Mouse (Mus musculus) ovary, postnatal 10 days (tissue): Measurements from ENCODE around the gene Kcnk7.

Source experiments
- DNase-seq: peaks from one replicate; pipeline ENCODE4 v3.0.0; 2022; ENCODE audit warnings: low spot score

The Kcnk7 gene

GRCm38 (mm10) chr19:5725767-5726515 lies 21.8 kb downstream of the Kcnk7 start, which contains the start of gene Ehbp1l1:
Gene Ehbp1l1, minus strand, starts transcription at chr19:5726317.
- DNase-seq = no peak

- DNase-seq = no peak
Observed at GRCm38 (mm10) chr19:5726961-5727578, 22.9 kb downstream of the Kcnk7 start.

- peak; percentile 86 for DNase-seq
Observed at GRCm38 (mm10) chr19:5727701-5728100, 23.5 kb downstream of the Kcnk7 start.

GRCm38 (mm10) chr19:5728631-5729443 lies 24.7 kb downstream of the Kcnk7 start:
- peak; percentile 52 for DNase-seq

- peak; percentile 82 for DNase-seq
Observed at GRCm38 (mm10) chr19:5729444-5729815, 25.3 kb downstream of the Kcnk7 start, which contains the start of gene Fam89b. Gene Fam89b, minus strand, starts transcription at chr19:5729653.

- DNase-seq = no peak
Observed at GRCm38 (mm10) chr19:5730314-5731186, 26.4 kb downstream of the Kcnk7 start.

- DNase-seq = peak; percentile 79
Observed at GRCm38 (mm10) chr19:5731264-5731978, 27.3 kb downstream of the Kcnk7 start.

GRCm38 (mm10) chr19:5734325-5734724 lies 30.2 kb downstream of the Kcnk7 start:
- DNase-seq = no peak

GRCm38 (mm10) chr19:5739446-5739845 lies 35.3 kb downstream of the Kcnk7 start:
- no peak for DNase-seq

- peak; percentile 65 for DNase-seq
Observed at GRCm38 (mm10) chr19:5740320-5741317, 36.5 kb downstream of the Kcnk7 start, which contains the start of gene Ltbp3. Gene Ltbp3, plus strand, starts transcription at chr19:5740904.

- peak; percentile 82 for DNase-seq
Observed at GRCm38 (mm10) chr19:5741641-5742240, 37.6 kb downstream of the Kcnk7 start.

- DNase-seq = no peak
Observed at GRCm38 (mm10) chr19:5742241-5742641, 38.1 kb downstream of the Kcnk7 start.

GRCm38 (mm10) chr19:5743576-5743975 lies 39.4 kb downstream of the Kcnk7 start:
- no peak for DNase-seq

GRCm38 (mm10) chr19:5745756-5746710 lies 41.9 kb downstream of the Kcnk7 start:
- DNase-seq = no peak

- DNase-seq = no peak
Observed at GRCm38 (mm10) chr19:5746907-5747363, 42.8 kb downstream of the Kcnk7 start.

GRCm38 (mm10) chr19:5749476-5749875 lies 45.3 kb downstream of the Kcnk7 start:
- DNase-seq = no peak

- DNase-seq = no peak
Observed at GRCm38 (mm10) chr19:5750951-5751350, 46.8 kb downstream of the Kcnk7 start.

GRCm38 (mm10) chr19:5751742-5752141 lies 47.6 kb downstream of the Kcnk7 start:
- DNase-seq = no peak
